Mouse (Mus musculus) bone marrow macrophage, adult 2 months (primary cell): ENCODE measurements around the gene Prss33.

Experiments
- CTCF ChIP-seq: IDR thresholded peaks from 2 replicates; pipeline ENCODE4 v1.5.1; 2012; ENCODE audit warnings: low read depth, mild to moderate bottlenecking, low read length, moderate library complexity
- POLR2A ChIP-seq: IDR thresholded peaks from 2 replicates; pipeline ENCODE4 v1.6.1; 2012; ENCODE audit warnings: mild to moderate bottlenecking, low read depth, low read length, borderline replicate concordance

- TF ChIP-seq CTCF (no peak), POLR2A (no peak)
Observed at GRCm38 (mm10) chr17:23850028-23850427, 14.2 kb upstream of the Prss33 start.
